Mouse (Mus musculus): ENCODE data around the gene Hoxa2. TPM values are rescaled to one million over a fixed set of nuclear protein-coding genes. Genes with fewer than 3 reads are reported as not detected.

Hoxa2 gene
- 3.3 TPM in 2 replicates for polyA plus RNA-seq (2015; fragmentation: Nextera tagmentation; extraction: Ambion mirVana)

DNA sequence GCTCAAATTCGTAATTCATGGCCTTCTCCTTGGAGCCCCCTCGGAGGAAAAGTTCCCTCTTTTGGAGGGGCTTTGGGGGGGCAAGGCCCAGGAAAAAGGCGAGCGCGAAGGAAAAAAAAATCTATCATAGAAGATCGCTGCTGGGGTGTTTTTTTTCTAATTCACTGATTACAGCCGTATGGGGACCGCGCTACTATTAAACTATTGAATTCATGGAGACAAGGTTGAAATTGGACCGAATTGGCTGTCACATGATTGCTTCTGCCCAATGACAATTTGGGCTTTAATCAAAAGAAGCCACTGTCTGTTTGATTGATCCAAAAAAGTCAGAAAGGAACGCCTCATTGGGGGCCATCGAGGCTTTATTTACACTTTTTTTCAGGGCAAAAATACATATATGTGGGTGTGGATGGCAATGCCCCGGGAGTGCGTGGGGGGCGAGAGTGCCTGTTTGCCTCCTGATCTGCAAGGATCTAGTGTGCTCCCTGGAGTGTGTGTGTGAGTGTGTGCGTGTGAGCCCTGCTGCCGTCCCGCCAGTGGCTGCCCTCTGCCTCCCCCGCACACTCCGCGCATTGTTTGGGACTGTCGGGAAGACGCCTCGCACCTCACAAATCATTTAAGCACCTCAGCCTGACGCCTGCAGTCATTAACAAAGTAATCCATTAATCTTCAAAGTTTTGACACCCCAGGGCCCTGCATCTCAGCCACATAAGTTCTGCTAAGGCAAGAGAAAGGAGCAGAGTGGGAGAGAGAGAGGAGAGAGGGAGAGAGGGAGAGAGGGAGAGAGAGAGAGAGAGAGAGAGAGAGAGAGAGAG is at the start of gene Hoxa2:
TSS of gene Hoxa2 (minus strand) at position 206 of the 815 bp plus-strand sequence.
- no peak for ATAC-seq
- peak within 1 kb of the TSS; percentile 63 for H3K4me2 ChIP-seq (replicated peaks; ENCODE audit: low read depth)
- no peak for TF ChIP-seq CTCF (IDR thresholded peaks at IDR 0.05; ENCODE audit: low read depth)
- H3K27ac ChIP-seq (ENCODE audit: low read depth, low read length), result peak within 1 kb of the TSS; percentile 73
- H3K9ac ChIP-seq (ENCODE audit: low read depth, low read length), result peak within 1 kb of the TSS; percentile 71
- H3K4me1 ChIP-seq (replicated peaks; ENCODE audit: control insufficient read depth, insufficient read depth, low read length), result no peaks in the 10 kb centered on the region
- WGBS, result 25% methylated on average over 25 of the region's 25 CpGs
- peak within 1 kb of the TSS; percentile 47 for H3K4me3 ChIP-seq (ENCODE audit: low read depth, low read length)
- peaks cover 24% of the 10 kb centered on the region for H3K27me3 ChIP-seq (replicated peaks; ENCODE audit: control insufficient read depth, insufficient read depth, low read length)
- no peaks in the 10 kb centered on the region for H3K9me3 ChIP-seq (ENCODE audit: control insufficient read depth)
- no peaks in the 10 kb centered on the region for H3K36me3 ChIP-seq (ENCODE audit: control insufficient read depth, insufficient read depth)

DNA sequence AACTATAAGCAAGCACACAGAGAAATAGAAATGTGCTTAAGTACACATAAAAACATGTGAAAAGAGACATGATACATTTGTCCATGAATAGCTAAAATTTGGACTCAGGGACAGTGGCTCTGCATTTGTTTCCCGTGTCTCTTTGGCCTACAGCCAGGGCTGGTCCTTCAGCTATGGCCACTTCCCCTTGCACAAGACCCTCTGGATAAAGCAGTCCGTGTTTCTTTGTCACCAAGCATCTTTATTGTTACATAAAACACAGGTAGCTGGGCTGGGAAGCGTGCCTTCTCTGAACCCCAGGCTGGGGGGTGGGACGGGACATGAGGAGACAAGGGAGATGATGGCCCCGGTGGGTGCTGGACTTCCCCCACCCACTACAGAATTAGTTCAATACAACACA is 49.6 kb upstream of the Hoxa2 start:
- H3K9ac ChIP-seq (ENCODE audit: low read depth, low read length), result no peak overlapping the region
- H3K36me3 ChIP-seq (ENCODE audit: control insufficient read depth, insufficient read depth), result no peaks in the 10 kb centered on the region
- no peaks in the 10 kb centered on the region for H3K9me3 ChIP-seq (ENCODE audit: control insufficient read depth)
- no peaks in the 10 kb centered on the region for H3K4me1 ChIP-seq (replicated peaks; ENCODE audit: control insufficient read depth, insufficient read depth, low read length)
- no peak for ATAC-seq
- H3K27ac ChIP-seq (ENCODE audit: low read depth, low read length), result no peak overlapping the region
- H3K4me3 ChIP-seq (ENCODE audit: low read depth, low read length), result no peak overlapping the region
- TF ChIP-seq CTCF (IDR thresholded peaks at IDR 0.05; ENCODE audit: low read depth), result no peak
- 37% methylated on average over 5 of the region's 5 CpGs for WGBS
- no peak overlapping the region for H3K4me2 ChIP-seq (replicated peaks; ENCODE audit: low read depth)
- H3K27me3 ChIP-seq (replicated peaks; ENCODE audit: control insufficient read depth, insufficient read depth, low read length), result peaks cover 95% of the 10 kb centered on the region

GRCm38 (mm10) chr6:52213119-52213986 is 48.7 kb upstream of the Hoxa2 start, which contains the start of the genes Hoxa3 and Gm28308:
TSS of gene Hoxa3 (minus strand) at chr6:52213336.
TSS of gene Gm28308 (minus strand) at chr6:52213339.
- 14% methylated on average over 38 of the region's 38 CpGs for WGBS
- H3K9ac ChIP-seq (ENCODE audit: low read depth, low read length), result peak within 1 kb of the TSS; percentile 54
- H3K9me3 ChIP-seq (ENCODE audit: control insufficient read depth), result no peaks in the 10 kb centered on the region
- ATAC-seq, result peak; percentile 16; the same call in 1 of the 2 replicates
- H3K4me3 ChIP-seq (ENCODE audit: low read depth, low read length), result peak within 1 kb of the TSS; percentile 52
- no peak for TF ChIP-seq CTCF (IDR thresholded peaks at IDR 0.05; ENCODE audit: low read depth)
- H3K4me1 ChIP-seq (replicated peaks; ENCODE audit: control insufficient read depth, insufficient read depth, low read length), result no peaks in the 10 kb centered on the region
- peaks cover 95% of the 10 kb centered on the region for H3K27me3 ChIP-seq (replicated peaks; ENCODE audit: control insufficient read depth, insufficient read depth, low read length)
- peak within 1 kb of the TSS; percentile 69 for H3K27ac ChIP-seq (ENCODE audit: low read depth, low read length)
- peak within 1 kb of the TSS; percentile 66 for H3K4me2 ChIP-seq (replicated peaks; ENCODE audit: low read depth)
- H3K36me3 ChIP-seq (ENCODE audit: control insufficient read depth, insufficient read depth), result no peaks in the 10 kb centered on the region

DNA sequence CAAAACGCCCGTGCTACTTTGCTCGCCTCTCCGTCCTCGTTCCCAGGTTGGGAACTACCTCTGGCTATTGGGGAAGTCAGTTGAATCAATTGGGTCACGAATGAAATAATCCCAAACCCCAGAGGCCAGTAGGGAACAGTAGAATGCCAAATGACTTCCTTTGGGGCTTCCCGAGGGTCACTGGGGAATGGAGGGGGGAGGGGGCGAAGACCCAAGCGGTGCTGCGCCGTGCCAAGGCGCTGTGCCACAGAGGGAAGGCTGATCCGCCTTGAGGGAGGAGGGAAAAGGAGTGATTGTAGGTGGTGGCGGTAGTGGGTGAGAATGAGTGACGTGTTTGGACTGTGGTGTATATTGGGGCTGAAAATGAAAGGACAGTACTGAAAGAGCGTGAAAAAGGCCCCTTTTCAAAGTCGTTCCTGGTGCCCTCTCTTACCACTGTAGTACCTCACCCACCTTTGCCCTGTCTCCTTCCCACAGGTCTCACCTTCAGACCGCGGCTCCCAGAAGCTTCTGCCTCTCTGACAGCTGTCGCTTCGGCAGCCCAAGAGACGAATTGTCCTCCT is 48.0 kb upstream of the Hoxa2 start:
- H3K4me3 ChIP-seq (ENCODE audit: low read depth, low read length), result peak overlapping the region; percentile 52
- H3K9me3 ChIP-seq (ENCODE audit: control insufficient read depth), result no peaks in the 10 kb centered on the region
- H3K4me1 ChIP-seq (replicated peaks; ENCODE audit: control insufficient read depth, insufficient read depth, low read length), result no peaks in the 10 kb centered on the region
- H3K36me3 ChIP-seq (ENCODE audit: control insufficient read depth, insufficient read depth), result no peaks in the 10 kb centered on the region
- peak overlapping the region; percentile 66 for H3K4me2 ChIP-seq (replicated peaks; ENCODE audit: low read depth)
- peaks cover 93% of the 10 kb centered on the region for H3K27me3 ChIP-seq (replicated peaks; ENCODE audit: control insufficient read depth, insufficient read depth, low read length)
- 6% methylated on average over 22 of the region's 22 CpGs for WGBS
- no peak for TF ChIP-seq CTCF (IDR thresholded peaks at IDR 0.05; ENCODE audit: low read depth)
- no peak for ATAC-seq
- peak overlapping the region; percentile 54 for H3K9ac ChIP-seq (ENCODE audit: low read depth, low read length)
- peak overlapping the region; percentile 69 for H3K27ac ChIP-seq (ENCODE audit: low read depth, low read length)

DNA sequence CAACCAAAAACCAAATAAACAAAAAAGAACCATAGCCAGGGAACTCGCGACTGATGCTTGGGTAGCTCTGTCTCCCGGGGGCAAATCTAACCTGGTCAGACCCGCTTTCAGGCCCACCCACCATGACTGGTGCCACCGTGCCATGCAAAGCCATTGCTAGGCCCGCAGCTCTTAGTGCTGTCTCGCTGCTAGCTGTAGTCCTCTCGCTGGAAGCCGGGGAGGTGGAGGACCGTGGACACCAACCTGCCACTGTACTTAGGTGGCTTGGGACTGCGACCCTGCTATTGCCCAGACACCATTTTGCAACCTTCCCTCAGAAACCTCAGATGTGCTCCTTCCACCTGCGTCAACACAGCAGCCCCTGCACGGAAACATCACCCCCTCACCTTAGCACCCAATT is 47.3 kb upstream of the Hoxa2 start:
- 5% methylated on average over 13 of the region's 13 CpGs for WGBS
- no peak for ATAC-seq
- Histone ChIP-seq H3K36me3 (ENCODE audit: control insufficient read depth, insufficient read depth) (no peaks in the 10 kb centered on the region), H3K4me1 (replicated peaks; ENCODE audit: control insufficient read depth, insufficient read depth, low read length) (no peaks in the 10 kb centered on the region), H3K27me3 (replicated peaks; ENCODE audit: control insufficient read depth, insufficient read depth, low read length) (peaks cover 91% of the 10 kb centered on the region), H3K4me2 (replicated peaks; ENCODE audit: low read depth) (peak overlapping the region; percentile 66), H3K9ac (ENCODE audit: low read depth, low read length) (peak overlapping the region; percentile 41; the same call in 1 of the 2 replicates), H3K9me3 (ENCODE audit: control insufficient read depth) (no peaks in the 10 kb centered on the region), H3K4me3 (ENCODE audit: low read depth, low read length) (peak overlapping the region; percentile 52), H3K27ac (ENCODE audit: low read depth, low read length) (0 out of 2 replicates have a peak overlapping the region, but pooled peaks have one; percentile 6)
- TF ChIP-seq CTCF (IDR thresholded peaks at IDR 0.05; ENCODE audit: low read depth), result no peak

Measured in intestine, postnatal 0 days (tissue).